Mouse (Mus musculus): Measurements from ENCODE around the gene Tssc4.

The Tssc4 gene

DNA sequence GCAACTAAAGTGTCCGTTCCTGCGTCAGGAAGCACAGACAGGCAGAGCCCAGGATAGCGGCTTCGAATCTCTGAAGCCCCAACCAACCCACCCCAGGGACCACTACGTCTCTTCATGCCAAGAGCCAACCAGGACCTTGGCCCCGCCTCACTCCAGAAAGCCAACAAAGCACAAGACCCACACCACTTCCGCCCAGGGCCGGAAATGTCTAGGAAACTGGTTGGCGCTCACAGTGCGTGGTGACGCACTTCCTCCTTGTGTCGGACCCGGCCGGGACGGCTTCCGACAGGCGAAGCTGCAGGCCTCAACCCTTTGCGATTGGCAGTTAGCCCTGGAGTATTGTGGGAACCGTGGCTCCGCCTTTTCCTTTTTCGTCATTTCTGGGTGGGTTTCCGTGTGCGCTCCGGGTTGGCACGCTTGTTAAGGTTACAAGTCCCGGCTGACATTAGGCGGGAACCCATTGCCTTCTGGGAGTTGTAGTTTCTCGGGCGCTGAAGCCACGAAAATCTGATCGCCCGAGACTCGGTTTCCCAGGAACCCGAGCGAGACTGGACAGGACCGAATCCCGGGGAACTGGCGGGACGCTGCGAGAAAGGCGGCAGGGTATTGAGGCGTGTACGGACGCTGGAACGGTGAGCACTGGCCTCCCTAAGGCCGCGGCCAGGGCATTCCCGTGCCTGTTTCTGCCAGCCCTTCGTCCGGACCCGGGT lies at the start of gene Tssc4:
Gene Tssc4 (plus strand): TSS at position 368 of the 710 bp plus-strand sequence.
- DNase-seq (ENCODE audit: low spot score) = peak; percentile 89

DNA sequence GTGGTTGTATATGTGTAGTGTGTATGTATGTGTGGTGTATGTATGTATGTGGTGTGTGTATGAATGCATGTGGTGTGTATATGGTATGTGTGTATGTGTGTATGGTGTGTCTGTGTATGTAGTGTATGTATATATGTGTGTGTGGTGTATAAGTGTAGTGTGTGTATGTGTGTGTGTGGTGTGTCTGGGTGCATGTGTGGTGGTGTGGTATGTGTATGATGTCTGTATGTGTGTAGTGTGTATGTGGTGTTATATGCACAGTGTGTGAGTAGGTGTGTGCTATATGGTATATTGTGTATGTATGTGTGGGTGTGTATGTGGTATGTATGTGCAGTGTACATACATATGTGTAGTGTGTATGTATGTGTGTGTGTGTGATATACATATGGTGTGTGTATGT lies 49.0 kb upstream of the Tssc4 start:
- DNase-seq (ENCODE audit: low spot score) = no peak

- no peak for DNase-seq (ENCODE audit: low spot score)
Measured at GRCm38 (mm10) chr7:143020764-143021163, 48.3 kb upstream of the Tssc4 start.

- no peak for DNase-seq (ENCODE audit: low spot score)
Measured at GRCm38 (mm10) chr7:143021356-143022164, 47.5 kb upstream of the Tssc4 start.

DNA sequence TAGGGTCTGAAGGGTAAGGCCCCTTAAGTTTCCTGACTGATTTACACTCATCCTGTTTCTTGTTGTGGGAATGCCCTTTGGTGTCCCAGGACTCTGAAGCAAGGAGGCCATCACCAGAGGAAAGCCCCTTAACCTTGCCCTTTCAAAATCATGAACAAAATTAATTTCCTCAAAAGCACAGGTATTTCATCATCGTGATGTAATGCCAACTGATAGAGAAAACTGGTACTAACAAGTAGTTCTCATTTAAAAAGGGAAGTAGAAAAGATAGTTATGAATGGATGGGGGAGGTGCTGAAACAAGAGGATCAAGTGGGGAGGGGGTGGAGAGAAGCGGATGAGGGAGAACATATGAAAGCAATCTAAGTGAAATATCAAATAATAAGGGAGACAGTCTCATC lies 45.5 kb upstream of the Tssc4 start:
- DNase-seq (ENCODE audit: low spot score) = no peak

DNA sequence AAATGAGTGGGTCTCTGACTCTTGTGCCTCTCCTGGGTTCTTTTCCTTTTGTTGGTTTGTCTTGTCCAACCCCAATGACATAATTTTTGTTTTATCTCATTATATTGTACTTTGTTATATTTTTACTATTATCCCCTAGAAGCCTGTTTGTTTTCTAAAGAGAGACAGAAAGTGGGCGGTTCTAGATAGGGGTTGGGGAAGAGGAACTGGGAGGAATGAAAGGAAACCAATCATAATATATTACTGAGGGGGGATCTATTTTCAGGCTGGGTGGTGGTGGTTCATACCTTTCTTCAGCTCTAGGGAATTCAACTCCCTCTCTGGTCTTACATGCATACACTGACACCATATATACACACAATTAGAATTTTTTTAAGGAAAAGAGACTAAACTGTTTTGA lies 44.8 kb upstream of the Tssc4 start:
- no peak for DNase-seq (ENCODE audit: low spot score)

- DNase-seq (ENCODE audit: low spot score) = no peak
Measured at GRCm38 (mm10) chr7:143025496-143025895, 43.6 kb upstream of the Tssc4 start.

GRCm38 (mm10) chr7:143027196-143027595 lies 41.9 kb upstream of the Tssc4 start:
- no peak for DNase-seq (ENCODE audit: low spot score)

DNA sequence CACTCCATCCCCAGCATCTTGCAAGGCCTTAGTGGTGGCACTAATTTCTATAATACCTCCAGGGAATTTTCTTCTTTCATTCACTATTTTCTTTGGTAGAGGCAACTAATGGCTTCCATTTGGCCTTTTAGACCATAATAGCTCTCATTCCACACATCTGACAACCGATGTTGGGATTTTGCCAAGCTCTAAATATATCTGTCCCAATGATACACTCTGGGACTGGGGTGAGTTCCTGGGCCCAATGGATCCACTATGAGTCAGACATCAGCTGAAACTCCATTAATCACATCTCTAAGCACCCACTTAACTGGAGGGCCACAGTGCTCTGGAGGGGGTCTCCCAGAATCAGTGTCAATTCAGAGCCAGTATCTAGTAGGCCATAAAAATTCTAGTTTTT lies 37.2 kb upstream of the Tssc4 start:
- DNase-seq (ENCODE audit: low spot score) = no peak

GRCm38 (mm10) chr7:143033581-143033980 lies 35.5 kb upstream of the Tssc4 start:
- DNase-seq (ENCODE audit: low spot score) = no peak

DNA sequence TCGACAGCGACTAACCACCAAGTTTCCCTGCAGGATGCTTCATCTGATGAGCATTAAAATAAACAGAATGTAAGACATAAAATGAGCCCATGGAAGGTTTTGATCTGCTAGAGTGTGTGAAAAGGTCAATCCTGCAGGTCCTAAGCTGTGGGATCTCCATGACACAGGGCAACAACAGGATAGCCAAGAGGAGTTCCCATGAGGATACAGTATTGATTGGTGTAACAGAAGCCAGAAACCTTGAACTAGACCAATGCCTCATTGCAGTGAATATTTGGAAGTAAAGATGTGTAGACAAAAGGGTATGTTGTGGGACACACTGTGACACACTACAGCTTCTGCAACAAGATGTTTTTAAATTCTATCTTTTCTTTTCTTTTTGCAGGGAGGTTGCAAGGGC lies 34.9 kb upstream of the Tssc4 start:
- no peak for DNase-seq (ENCODE audit: low spot score)

GRCm38 (mm10) chr7:143034519-143035450 lies 34.3 kb upstream of the Tssc4 start:
- no peak for DNase-seq (ENCODE audit: low spot score)

- no peak for DNase-seq (ENCODE audit: low spot score)
Measured at GRCm38 (mm10) chr7:143036787-143037186, 32.3 kb upstream of the Tssc4 start.

DNA sequence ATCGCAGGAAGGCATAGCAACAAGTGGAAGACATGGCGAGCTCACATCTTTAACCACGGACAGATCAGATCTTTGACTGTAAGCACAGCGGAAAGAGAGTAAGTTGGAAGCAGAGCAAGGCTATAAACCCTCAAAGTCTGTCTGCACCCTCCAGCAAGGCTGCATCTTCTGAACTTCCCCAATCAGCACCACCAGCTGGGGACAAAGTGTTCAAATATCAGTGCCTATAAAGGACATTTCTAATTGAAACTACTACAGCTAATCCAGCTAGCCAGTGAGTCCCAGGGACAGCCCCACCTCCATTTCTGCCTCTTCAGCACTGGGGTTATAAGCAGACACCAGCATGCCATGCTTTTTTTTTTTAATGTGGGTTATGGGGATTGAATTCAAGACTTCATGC lies 31.7 kb upstream of the Tssc4 start:
- no peak for DNase-seq (ENCODE audit: low spot score)

DNA sequence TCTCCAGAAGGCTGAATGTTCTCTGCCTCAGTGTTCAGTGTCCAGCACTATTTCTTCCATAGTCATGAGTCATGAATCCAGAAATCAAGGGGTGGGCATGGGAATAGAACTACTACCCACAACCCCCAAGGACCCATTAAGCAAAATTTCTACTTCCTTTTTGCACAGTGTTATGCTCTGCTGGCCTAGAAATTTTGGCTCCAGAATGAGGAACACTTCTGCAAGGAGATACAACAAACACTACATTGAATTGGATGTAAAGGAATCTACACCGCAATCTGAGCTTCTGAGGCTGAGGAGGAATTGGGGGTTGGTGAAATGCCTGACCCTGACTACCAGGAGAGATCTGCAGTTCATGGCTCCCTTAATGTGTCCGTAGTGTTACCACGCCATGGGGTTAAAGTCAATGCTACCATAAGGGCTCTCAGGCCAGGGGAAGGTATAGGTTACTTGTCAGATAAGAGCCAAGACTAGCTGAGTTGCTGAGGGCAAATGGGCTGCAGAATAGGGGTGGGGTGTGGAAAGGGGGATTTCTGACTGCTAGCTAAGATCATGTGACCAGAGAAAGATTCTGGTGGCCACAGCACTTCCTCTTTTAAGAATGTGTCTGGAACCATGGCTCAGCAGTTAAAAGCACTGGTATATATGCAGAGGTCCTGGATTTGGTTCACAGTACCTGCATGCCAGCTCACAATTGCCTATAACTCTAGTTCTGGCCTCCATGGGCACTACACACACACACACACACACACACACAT lies 30.7 kb upstream of the Tssc4 start:
- DNase-seq (ENCODE audit: low spot score) = no peak

DNA sequence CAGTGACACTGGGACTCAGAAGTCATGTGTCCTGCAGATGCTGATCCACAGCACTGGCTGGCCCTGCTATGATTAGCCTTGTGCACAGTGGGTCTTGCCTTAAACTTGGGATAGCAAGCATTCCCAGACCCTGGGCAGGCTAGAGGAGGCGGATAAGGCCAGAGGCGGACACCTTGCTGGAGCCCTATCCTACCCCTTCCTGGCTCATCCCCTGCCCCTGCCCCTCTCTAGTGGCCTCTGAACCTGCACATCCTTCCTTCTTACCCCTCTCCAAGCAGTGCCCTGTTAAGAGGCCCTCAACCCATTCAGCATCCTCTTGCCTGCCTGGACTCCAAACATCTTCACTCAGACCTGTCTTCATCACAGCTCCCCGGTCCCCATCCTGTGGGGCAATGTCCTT lies 28.5 kb upstream of the Tssc4 start:
- no peak for DNase-seq (ENCODE audit: low spot score)

- DNase-seq (ENCODE audit: low spot score) = no peak
Measured at GRCm38 (mm10) chr7:143041138-143041822, 27.8 kb upstream of the Tssc4 start.

DNA sequence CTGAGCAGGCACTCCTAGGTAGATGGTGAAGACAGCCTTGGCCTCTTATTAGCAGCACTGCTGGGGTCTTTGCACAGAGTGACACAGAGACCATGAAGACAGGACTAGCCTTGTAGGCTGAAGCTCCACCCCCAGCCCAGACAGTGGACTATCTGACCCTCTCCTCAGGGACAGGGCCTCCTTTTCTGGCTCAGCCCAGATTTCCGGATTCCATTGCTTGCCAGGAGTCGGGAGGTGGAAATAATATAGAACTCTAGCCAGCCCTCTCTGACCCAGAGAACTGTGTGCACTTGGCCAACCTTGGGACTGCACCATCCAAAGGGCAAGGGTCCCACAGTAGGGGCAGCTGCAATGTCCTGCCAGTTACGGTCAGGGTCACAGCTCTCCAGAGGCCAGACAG lies 27.0 kb upstream of the Tssc4 start:
- no peak for DNase-seq (ENCODE audit: low spot score)

DNA sequence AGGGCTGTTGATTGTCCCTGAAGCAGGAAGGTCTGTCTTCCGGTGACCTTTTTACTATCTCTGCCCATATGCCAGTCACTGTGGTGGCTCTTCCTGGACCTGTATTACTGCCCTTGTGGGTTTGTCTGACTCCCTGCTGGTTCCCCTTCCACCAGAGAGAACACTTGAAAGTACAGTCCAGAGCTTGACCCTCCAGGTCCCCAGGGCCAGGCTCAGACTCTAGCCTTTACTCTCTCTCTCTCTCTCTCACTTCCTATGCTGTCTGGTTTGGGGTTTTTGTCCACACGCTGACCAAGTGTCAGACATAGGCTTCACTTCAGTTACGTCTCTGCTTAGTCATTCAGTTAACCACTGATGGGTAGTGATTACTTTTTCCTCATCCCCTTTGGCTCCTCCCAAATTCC lies 26.1 kb upstream of the Tssc4 start:
- no peak for DNase-seq (ENCODE audit: low spot score)

DNA sequence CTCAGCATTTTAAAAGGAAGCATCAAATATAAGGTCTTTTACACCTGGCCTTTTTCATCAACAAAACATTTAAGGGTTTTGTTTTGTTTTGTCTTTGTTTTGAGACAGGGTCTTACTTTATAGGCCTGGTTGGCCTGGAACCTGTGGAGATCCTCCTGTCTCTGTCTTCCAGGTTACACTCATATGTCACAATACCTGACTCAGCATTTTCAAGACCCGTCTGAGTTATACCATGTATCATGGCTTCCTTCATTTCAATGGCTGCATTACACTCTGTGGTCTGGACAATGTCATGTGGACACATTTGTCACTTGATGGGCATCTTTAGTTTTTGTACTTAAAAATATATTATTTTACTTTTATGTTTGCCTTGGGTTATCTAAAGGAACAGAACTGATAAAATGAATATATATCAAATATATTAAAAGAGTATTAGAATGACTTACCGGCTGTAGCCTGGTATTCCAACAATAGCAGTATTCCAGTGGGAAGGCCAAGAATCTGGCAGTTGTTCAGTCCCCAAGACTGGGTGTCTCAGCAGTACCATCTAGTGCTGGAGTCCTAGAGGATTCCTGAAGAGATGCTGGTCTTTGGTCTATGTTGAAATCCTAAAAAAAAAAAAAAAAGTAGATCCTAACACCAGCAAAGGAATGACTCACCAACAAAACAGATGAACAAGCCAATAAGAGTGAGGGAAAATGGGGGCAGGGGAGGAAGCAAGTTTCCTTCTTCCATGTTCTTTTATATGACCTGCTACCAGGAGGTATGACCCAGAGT lies 24.8 kb upstream of the Tssc4 start:
- no peak for DNase-seq (ENCODE audit: low spot score)

Data from urinary bladder, postnatal 25 days (tissue).